Comparison of ENCODE assay signal across 23 mouse cellular contexts in the genomic region with DNA sequence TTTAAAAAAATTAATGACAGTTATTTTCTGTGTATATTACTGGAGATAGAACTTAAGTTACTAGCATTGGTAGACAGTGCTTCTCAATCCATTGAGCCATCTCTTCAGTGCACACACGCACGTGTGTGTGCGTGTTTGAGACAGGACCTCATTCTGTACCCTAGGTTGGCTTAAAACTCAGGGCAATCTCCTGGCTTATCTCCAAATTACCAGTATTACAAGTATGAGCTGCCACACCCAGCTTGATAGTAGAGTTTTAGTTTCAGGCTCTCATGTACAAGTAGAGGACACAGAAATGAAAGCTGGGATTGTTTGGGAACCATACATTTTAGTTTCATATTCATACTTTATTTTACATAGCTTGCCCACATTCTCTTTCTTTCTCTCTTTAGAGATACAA. TPM values are rescaled to one million over a fixed set of nuclear protein-coding genes. Genes with fewer than 3 reads are reported as not detected.
DNase-seq lines count a peak whose midpoint lies in the region; ATAC-seq and TF ChIP-seq lines count a peak whose summit lies in the region.
"Had no signal": no experiment of that assay in that cellular context is flagged by ENCODE, and none has a peak within 500 bp of the region (broad histone marks: within the 10 kb centered on the region; RNA-seq: fewer than 3 reads in every experiment).

No protein-coding gene starts in this region.

- H3K4me3 ChIP-seq in liver, adult 2 months (ENCODE audit: insufficient read depth, low read depth, low read length) = no peak overlapping the region
- H3K4me3 ChIP-seq in liver, embryonic 12.5 days = no peak overlapping the region
- no peak overlapping the region for H3K4me3 ChIP-seq in liver, embryonic 16.5 days (ENCODE audit: low read depth, low read length)
- H3K4me3 ChIP-seq: embryonic facial prominence, embryonic 15.5 days; forebrain, embryonic 12.5 days; heart, embryonic 10.5 days had no signal

- peak; percentile 61 for ATAC-seq in liver, embryonic 12.5 days
- peak; percentile 59 for ATAC-seq in liver, embryonic 16.5 days (ENCODE audit: low read depth)
- ATAC-seq: forebrain, postnatal 0 days; Patski had no signal

- peaks cover 41% of the 10 kb centered on the region for H3K79me2 ChIP-seq in liver, adult 2 months (ENCODE audit: control insufficient read depth, insufficient read depth, low read length)

- H3K9ac ChIP-seq in liver, adult 2 months (ENCODE audit: low read depth, low read length) = no peak overlapping the region
- H3K9ac ChIP-seq in liver, embryonic 12.5 days = no peak overlapping the region
- no peak overlapping the region; the same call in 1 of the 2 replicates for H3K9ac ChIP-seq in liver, embryonic 16.5 days (ENCODE audit: low read depth, low read length)
- H3K9ac ChIP-seq: embryonic facial prominence, embryonic 15.5 days; forebrain, embryonic 12.5 days; forebrain, postnatal 0 days; hindbrain, embryonic 14.5 days had no signal

- TF ChIP-seq CTCF in liver, adult 2 months (IDR thresholded peaks at IDR 0.05; ENCODE audit: low read depth, low read length) = no peak

- DNase-seq in liver, adult 2 months (ENCODE audit: extremely low read depth, low read depth, low spot score) = peak; percentile 34
- DNase-seq in liver = no peak
- no peak for DNase-seq in adipocyte (ENCODE audit: low spot score)
- DNase-seq in ovary, postnatal 14 days (ENCODE audit: low spot score) = no peak
- no peak for DNase-seq in T-cell, adult 2 months (ENCODE audit: low spot score)
- DNase-seq in retina, postnatal 1 day = no peak
- DNase-seq: adrenal gland, adult 8-10 months; adrenal gland, postnatal 36 days; cerebellum, adult 11 months; cerebellum, adult 8-10 months; cerebellum, postnatal 14 days; embryo, embryonic 11 days; forebrain, postnatal 0 days; gastrocnemius, postnatal 36 days; heart, adult 18-20 months; heart, postnatal 10 days had no signal

- 59% methylated on average over 3 of the region's 3 CpGs for WGBS in liver, adult 2 months
- WGBS in liver, embryonic 12.5 days (ENCODE audit: insufficient replicate concordance) = 58% methylated on average over 3 of the region's 3 CpGs
- 39% methylated on average over 3 of the region's 3 CpGs for WGBS in liver, embryonic 16.5 days (ENCODE audit: insufficient replicate concordance)

- peaks cover 13% of the 10 kb centered on the region for H3K4me1 ChIP-seq in liver, adult 2 months (ENCODE audit: control insufficient read depth, insufficient read depth, low read length)
- peaks cover 45% of the 10 kb centered on the region for H3K4me1 ChIP-seq in liver, embryonic 12.5 days
- peaks cover 35% of the 10 kb centered on the region for H3K4me1 ChIP-seq in liver, embryonic 16.5 days (ENCODE audit: control insufficient read depth, low read depth, low read length)
- H3K4me1 ChIP-seq: embryonic facial prominence, embryonic 15.5 days; forebrain, embryonic 12.5 days; heart, embryonic 10.5 days had no signal

- peak overlapping the region; percentile 34 for H3K4me2 ChIP-seq in liver, embryonic 12.5 days
- peak overlapping the region; percentile 25; the same call in 1 of the 2 replicates for H3K4me2 ChIP-seq in liver, embryonic 16.5 days (ENCODE audit: low read depth, low read length)
- H3K4me2 ChIP-seq: embryonic facial prominence, embryonic 15.5 days; forebrain, embryonic 12.5 days; hindbrain, embryonic 14.5 days had no signal

- no peak overlapping the region for H3K27ac ChIP-seq in liver, adult 2 months (replicated peaks; ENCODE audit: insufficient read depth, low read depth, low read length)
- H3K27ac ChIP-seq in liver, embryonic 12.5 days = peak overlapping the region; percentile 83
- H3K27ac ChIP-seq in liver, embryonic 16.5 days (ENCODE audit: low read length) = peak overlapping the region; percentile 73
- H3K27ac ChIP-seq: embryonic facial prominence, embryonic 15.5 days; forebrain, embryonic 12.5 days; heart, embryonic 10.5 days; hindbrain, embryonic 14.5 days had no signal

- H3K27me3 ChIP-seq in liver, adult 2 months (ENCODE audit: control insufficient read depth, insufficient read depth, low read length) = no peaks in the 10 kb centered on the region
- H3K27me3 ChIP-seq in liver, embryonic 12.5 days (replicated peaks) = no peaks in the 10 kb centered on the region
- H3K27me3 ChIP-seq in liver, embryonic 16.5 days (ENCODE audit: control insufficient read depth, insufficient read depth, low read depth, low read length) = no peaks in the 10 kb centered on the region
- H3K27me3 ChIP-seq: embryonic facial prominence, embryonic 15.5 days; forebrain, embryonic 12.5 days; Patski had no signal

- TF ChIP-seq POLR2A in liver, adult 2 months (IDR thresholded peaks at IDR 0.05; ENCODE audit: extremely low read depth, insufficient read depth, low read length) = no peak

- peaks cover 80% of the 10 kb centered on the region for H3K36me3 ChIP-seq in liver, adult 2 months (ENCODE audit: control insufficient read depth, insufficient read depth, low read length)
- H3K36me3 ChIP-seq in liver, embryonic 12.5 days = peaks cover 53% of the 10 kb centered on the region
- peaks cover 6% of the 10 kb centered on the region; the same call in 1 of the 2 replicates for H3K36me3 ChIP-seq in liver, embryonic 16.5 days (ENCODE audit: control insufficient read depth, insufficient read depth)

- no peaks in the 10 kb centered on the region for H3K9me3 ChIP-seq in liver, embryonic 12.5 days (replicated peaks)
- no peaks in the 10 kb centered on the region for H3K9me3 ChIP-seq in liver, embryonic 16.5 days (replicated peaks; ENCODE audit: control insufficient read depth, low read length)
- H3K9me3 ChIP-seq: embryonic facial prominence, embryonic 15.5 days; forebrain, embryonic 12.5 days; heart, embryonic 10.5 days had no signal

RNA-seq across cellular contexts. Expression of gene Sec24a, which starts 22.7 kb away (rescaled TPM):
- 45.1 and 51.1 TPM in 2 replicates for total RNA-seq in liver, adult 2 months (2014; rRNA removed)
- 30.6 and 35.3 TPM in 2 replicates for polyA plus RNA-seq in liver, adult 2 months (2012; rRNA removed)
- polyA plus RNA-seq in liver, embryonic 12.5 days (2016; fragmentation: Nextera tagmentation; extraction: Ambion mirVana) = 9.9 and 11.0 TPM in 2 replicates
- polyA plus RNA-seq in liver, embryonic 16.5 days (2015; fragmentation: Nextera tagmentation; extraction: Ambion mirVana) = 7.9 and 8.8 TPM in 2 replicates

RNA-seq across cellular contexts. Expression of gene Sar1b, which starts 22.8 kb away (rescaled TPM):
- 257 and 370 TPM in 2 replicates for total RNA-seq in liver, adult 2 months (2014; rRNA removed)
- polyA plus RNA-seq in liver, adult 2 months (2012; rRNA removed) = 61.0 and 75.6 TPM in 2 replicates
- polyA plus RNA-seq in liver, embryonic 12.5 days (2016; fragmentation: Nextera tagmentation; extraction: Ambion mirVana) = 84.8 and 88.7 TPM in 2 replicates
- polyA plus RNA-seq in liver, embryonic 16.5 days (2015; fragmentation: Nextera tagmentation; extraction: Ambion mirVana) = 73.4 and 77.2 TPM in 2 replicates

RNA-seq across cellular contexts. Expression of gene 0610009B22Rik, which starts 52.0 kb away (rescaled TPM):
- 30.5 and 32.2 TPM in 2 replicates for total RNA-seq in liver, adult 2 months (2014; rRNA removed)
- 17.7 and 21.6 TPM in 2 replicates for polyA plus RNA-seq in liver, adult 2 months (2012; rRNA removed)
- polyA plus RNA-seq in liver, embryonic 12.5 days (2016; fragmentation: Nextera tagmentation; extraction: Ambion mirVana) = 46.6 and 50.8 TPM in 2 replicates
- 34.4 and 36.0 TPM in 2 replicates for polyA plus RNA-seq in liver, embryonic 16.5 days (2015; fragmentation: Nextera tagmentation; extraction: Ambion mirVana)
